Mouse (Mus musculus) yolk sac, embryonic 10.5 days (tissue): ENCODE results near the gene Prkca.

Source experiments
- DNase-seq: peaks from one replicate; pipeline ENCODE4 v3.0.0-alpha.2; 2017; ENCODE audit warnings: low spot score

The Prkca gene

GRCm38 (mm10) chr11:108261751-108262160, 82.0 kb downstream of the Prkca start:
- no peak for DNase-seq

- no peak for DNase-seq
These were observed 82.8 kb downstream of the Prkca start for GRCm38 (mm10) chr11:108260775-108261517.

- DNase-seq, result no peak
These were observed 84.3 kb downstream of the Prkca start for GRCm38 (mm10) chr11:108259391-108259790.

- no peak for DNase-seq
These were observed 84.9 kb downstream of the Prkca start for GRCm38 (mm10) chr11:108258811-108259266.

- DNase-seq, result no peak
These were observed 85.8 kb downstream of the Prkca start for GRCm38 (mm10) chr11:108257921-108258320.

GRCm38 (mm10) chr11:108254681-108255080, 89.0 kb downstream of the Prkca start:
- DNase-seq, result no peak

- no peak for DNase-seq
These were observed 91.6 kb downstream of the Prkca start for GRCm38 (mm10) chr11:108251924-108252775.

- peak; percentile 30 for DNase-seq
These were observed 92.7 kb downstream of the Prkca start for GRCm38 (mm10) chr11:108250829-108251637.

GRCm38 (mm10) chr11:108250146-108250635, 93.5 kb downstream of the Prkca start:
- DNase-seq, result no peak

- no peak for DNase-seq
These were observed 94.2 kb downstream of the Prkca start for GRCm38 (mm10) chr11:108249487-108249886.

- no peak for DNase-seq
These were observed 94.7 kb downstream of the Prkca start for GRCm38 (mm10) chr11:108249047-108249403.

GRCm38 (mm10) chr11:108248218-108249046, 95.3 kb downstream of the Prkca start:
- no peak for DNase-seq

GRCm38 (mm10) chr11:108247121-108247863, 96.4 kb downstream of the Prkca start:
- no peak for DNase-seq

- no peak for DNase-seq
These were observed 97.4 kb downstream of the Prkca start for GRCm38 (mm10) chr11:108246267-108246702.

GRCm38 (mm10) chr11:108244241-108244640, 99.5 kb downstream of the Prkca start:
- no peak for DNase-seq

- no peak for DNase-seq
These were observed 100.1 kb downstream of the Prkca start for GRCm38 (mm10) chr11:108243633-108244032.

GRCm38 (mm10) chr11:108240924-108241498, 102.7 kb downstream of the Prkca start:
- DNase-seq, result no peak

- no peak for DNase-seq
These were observed 104.6 kb downstream of the Prkca start for GRCm38 (mm10) chr11:108239173-108239572.

- DNase-seq, result no peak
These were observed 106.8 kb downstream of the Prkca start for GRCm38 (mm10) chr11:108236754-108237428.
